Mouse (Mus musculus): ENCODE measurements at regions not wholly inside any gene's neighbourhood (a gene's known extent, or its start where the extent isn't known, plus 50 kb on each side); places are given as distances from the start of the nearest gene placed in this dataset.
"Not testable (repeated sequence)": the region's sequence is repeated elsewhere in the genome, so short reads cannot be mapped to it uniquely, and the experiment has no call there.

- not testable (repeated sequence) for H3K27ac ChIP-seq (ENCODE audit: low read depth); H3K4me2 ChIP-seq (ENCODE audit: low read depth, low read length); H3K4me3 ChIP-seq (ENCODE audit: low read depth, low read length); H3K27me3 ChIP-seq (ENCODE audit: control insufficient read depth, insufficient read depth, low read length); H3K4me1 ChIP-seq (ENCODE audit: control insufficient read depth, insufficient read depth); H3K9ac ChIP-seq (replicated peaks; ENCODE audit: low read depth, low read length); ATAC-seq (ENCODE audit: insufficient read depth, low read depth); H3K36me3 ChIP-seq (replicated peaks; ENCODE audit: control insufficient read depth, insufficient read depth, low read length); H3K9me3 ChIP-seq (replicated peaks; ENCODE audit: control insufficient read depth, low read length); DNase-seq (ENCODE audit: low spot score)
- 79% methylated on average over 15 of the region's 15 CpGs for WGBS
These were observed 65.4 kb upstream of the B3galnt2 start for GRCm38 (mm10) chr13:13888847-13889246.

- ATAC-seq (ENCODE audit: insufficient read depth, low read depth) (peak; percentile 71), DNase-seq (ENCODE audit: low spot score) (peak; percentile 98)
- Histone ChIP-seq H3K36me3 (replicated peaks; ENCODE audit: control insufficient read depth, insufficient read depth, low read length) (no peaks in the 10 kb centered on the region), H3K27me3 (ENCODE audit: control insufficient read depth, insufficient read depth, low read length) (no peaks in the 10 kb centered on the region), H3K9me3 (replicated peaks; ENCODE audit: control insufficient read depth, low read length) (no peaks in the 10 kb centered on the region), H3K4me3 (ENCODE audit: low read depth, low read length) (peak overlapping the region; percentile 48), H3K4me2 (ENCODE audit: low read depth, low read length) (peak overlapping the region; percentile 58), H3K9ac (replicated peaks; ENCODE audit: low read depth, low read length) (no peak overlapping the region), H3K4me1 (ENCODE audit: control insufficient read depth, insufficient read depth) (no peaks in the 10 kb centered on the region), H3K27ac (ENCODE audit: low read depth) (no peak overlapping the region)
- WGBS: 20% methylated on average over 17 of the region's 17 CpGs
- 0 out of 2 replicates have a peak, but pooled peaks have one; percentile 22 for TF ChIP-seq EP300 (IDR thresholded peaks at IDR 0.05; ENCODE audit: low read depth)
- TF ChIP-seq CTCF (IDR thresholded peaks at IDR 0.05; ENCODE audit: low read depth): peak; percentile 100
These were observed 64.8 kb upstream of the B3galnt2 start for GRCm38 (mm10) chr13:13889297-13890120.

- not testable (repeated sequence) for H3K4me3 ChIP-seq (ENCODE audit: low read depth, low read length); H3K9ac ChIP-seq (replicated peaks; ENCODE audit: low read depth, low read length); DNase-seq (ENCODE audit: low spot score); H3K36me3 ChIP-seq (replicated peaks; ENCODE audit: control insufficient read depth, insufficient read depth, low read length); ATAC-seq (ENCODE audit: insufficient read depth, low read depth); H3K27ac ChIP-seq (ENCODE audit: low read depth); H3K27me3 ChIP-seq (ENCODE audit: control insufficient read depth, insufficient read depth, low read length); H3K4me1 ChIP-seq (ENCODE audit: control insufficient read depth, insufficient read depth); H3K4me2 ChIP-seq (ENCODE audit: low read depth, low read length); H3K9me3 ChIP-seq (replicated peaks; ENCODE audit: control insufficient read depth, low read length)
- WGBS: 90% methylated on average over 16 of the region's 16 CpGs
These were observed 52.1 kb upstream of the B3galnt2 start for GRCm38 (mm10) chr13:13902186-13902585.

Data from heart, postnatal 0 days (tissue).